Mouse (Mus musculus) intestine, postnatal 0 days (tissue): ENCODE data around the gene Tctex1d1. TPM values are rescaled to one million over a fixed set of nuclear protein-coding genes. Genes with fewer than 3 reads are reported as not detected.

Experiments used
- ATAC-seq: fragments of 200-750 bp; cut with Nextera tagmentation; 2 replicates; pipeline ENCODE4 v1.8.0; 2017; ENCODE audit warnings: mild to moderate bottlenecking, moderate TSS enrichment, moderate library complexity
- H3K27ac ChIP-seq: fragments of 300-500 bp; sonication (generic); 2 replicates; pipeline ENCODE4 v1.5.1; 2014; ENCODE audit warnings: mild to moderate bottlenecking, low read depth, low read length, moderate library complexity
- H3K27me3 ChIP-seq: fragments of 300-500 bp; sonication (generic); replicated peaks from 2 replicates; pipeline ENCODE4 v1.6.1; 2014; ENCODE audit warnings: low read length, mixed read lengths; ENCODE audit not compliant: control insufficient read depth, insufficient read depth
- H3K36me3 ChIP-seq: fragments of 300-500 bp; sonication (generic); 2 replicates; pipeline ENCODE4 v1.6.1; 2014; ENCODE audit warnings: mild to moderate bottlenecking, moderate library complexity; ENCODE audit not compliant: control insufficient read depth, insufficient read depth
- H3K4me1 ChIP-seq: fragments of 300-500 bp; sonication (generic); replicated peaks from 2 replicates; pipeline ENCODE4 v1.6.1; 2014; ENCODE audit warnings: antibody characterized with exemption, low read length, mixed read lengths; ENCODE audit not compliant: control insufficient read depth, insufficient read depth
- H3K4me2 ChIP-seq: fragments of 300-500 bp; sonication (generic); replicated peaks from 2 replicates; pipeline ENCODE4 v1.6.1; 2014; ENCODE audit warnings: low read depth, mild to moderate bottlenecking, moderate library complexity
- H3K4me3 ChIP-seq: fragments of 300-500 bp; sonication (generic); 2 replicates; pipeline ENCODE4 v1.5.1; 2014; ENCODE audit warnings: low read depth, low read length
- H3K9ac ChIP-seq: fragments of 300-500 bp; sonication (generic); 2 replicates; pipeline ENCODE4 v1.6.1; 2014; ENCODE audit warnings: mild to moderate bottlenecking, low read depth, low read length
- H3K9me3 ChIP-seq: fragments of 300-500 bp; sonication (generic); 2 replicates; pipeline ENCODE4 v1.6.1; 2016; ENCODE audit warnings: mixed run types; ENCODE audit not compliant: control insufficient read depth
- CTCF ChIP-seq: sonication (generic); IDR thresholded peaks from 2 replicates; pipeline ENCODE4 v1.5.1; 2016; ENCODE audit warnings: low read depth, mild to moderate bottlenecking, control low read depth, antibody characterized with exemption, moderate library complexity
- WGBS: fragments of 180-500 bp; shearing (Covaris S2); extraction: QIAGEN DNeasy Blood & Tissue Kit; methylation state at CpG from one replicate; pipeline ENCODE4 v1.1.7; 2014; 5-methylcytosine and 5-hydroxymethylcytosine counted together
- polyA plus RNA-seq: library from polyadenylated mRNA; unstranded; fragments of >200 nt; fragmentation: Nextera tagmentation; extraction: Ambion mirVana; gene quantifications from 2 replicates; pipeline ENCODE4 v1.2.1, GENCODE M21; 2015

The Tctex1d1 gene
- polyA plus RNA-seq, 1 experiment from 2014 or later = 0.47 TPM

- H3K9ac ChIP-seq = no peak overlapping the region
- no peaks in the 10 kb centered on the region for H3K4me1 ChIP-seq
- no peaks in the 10 kb centered on the region for H3K9me3 ChIP-seq
- no peak overlapping the region for H3K4me3 ChIP-seq
- no peak overlapping the region for H3K4me2 ChIP-seq
- 61% methylated on average over 17 of the region's 17 CpGs for WGBS
- no peak overlapping the region for H3K27ac ChIP-seq
- no peak for ATAC-seq
- no peaks in the 10 kb centered on the region for H3K36me3 ChIP-seq
- H3K27me3 ChIP-seq = no peaks in the 10 kb centered on the region
- no peak for TF ChIP-seq CTCF
Observed at GRCm38 (mm10) chr4:102955294-102955956, 23.0 kb upstream of the Tctex1d1 start.

GRCm38 (mm10) chr4:102959409-102959808 lies 19.0 kb upstream of the Tctex1d1 start:
- H3K4me2 ChIP-seq = no peak overlapping the region
- no peaks in the 10 kb centered on the region for H3K27me3 ChIP-seq
- 89% methylated on average over 5 of the region's 5 CpGs for WGBS
- no peak overlapping the region for H3K4me3 ChIP-seq
- no peaks in the 10 kb centered on the region for H3K36me3 ChIP-seq
- H3K27ac ChIP-seq = no peak overlapping the region
- no peak for TF ChIP-seq CTCF
- H3K9me3 ChIP-seq = no peaks in the 10 kb centered on the region
- ATAC-seq = no peak
- H3K4me1 ChIP-seq = no peaks in the 10 kb centered on the region
- no peak overlapping the region for H3K9ac ChIP-seq

- no peaks in the 10 kb centered on the region for H3K9me3 ChIP-seq
- no peaks in the 10 kb centered on the region for H3K4me1 ChIP-seq
- 57% methylated on average over 3 of the region's 3 CpGs for WGBS
- ATAC-seq = no peak
- H3K27ac ChIP-seq = no peak overlapping the region
- no peak for TF ChIP-seq CTCF
- no peaks in the 10 kb centered on the region for H3K36me3 ChIP-seq
- H3K4me3 ChIP-seq = no peak overlapping the region
- no peak overlapping the region for H3K4me2 ChIP-seq
- H3K9ac ChIP-seq = no peak overlapping the region
- H3K27me3 ChIP-seq = no peaks in the 10 kb centered on the region
Observed at GRCm38 (mm10) chr4:102964174-102964573, 14.2 kb upstream of the Tctex1d1 start.

GRCm38 (mm10) chr4:102967811-102968210 lies 10.6 kb upstream of the Tctex1d1 start:
- H3K4me3 ChIP-seq = no peak overlapping the region
- no peak for ATAC-seq
- H3K9ac ChIP-seq = no peak overlapping the region
- no peaks in the 10 kb centered on the region for H3K9me3 ChIP-seq
- H3K4me2 ChIP-seq = no peak overlapping the region
- H3K4me1 ChIP-seq = no peaks in the 10 kb centered on the region
- H3K36me3 ChIP-seq = no peaks in the 10 kb centered on the region
- WGBS = 87% methylated on average over 15 of the region's 15 CpGs
- no peak for TF ChIP-seq CTCF
- no peak overlapping the region for H3K27ac ChIP-seq
- no peaks in the 10 kb centered on the region for H3K27me3 ChIP-seq

- no peaks in the 10 kb centered on the region for H3K9me3 ChIP-seq
- ATAC-seq = no peak
- no peak overlapping the region for H3K27ac ChIP-seq
- no peaks in the 10 kb centered on the region for H3K4me1 ChIP-seq
- no peak overlapping the region for H3K4me3 ChIP-seq
- no peaks in the 10 kb centered on the region for H3K27me3 ChIP-seq
- H3K9ac ChIP-seq = no peak overlapping the region
- no peak for TF ChIP-seq CTCF
- WGBS = 89% methylated on average over 5 of the region's 5 CpGs
- no peak overlapping the region for H3K4me2 ChIP-seq
- no peaks in the 10 kb centered on the region for H3K36me3 ChIP-seq
Observed at GRCm38 (mm10) chr4:102969599-102969998, 8.8 kb upstream of the Tctex1d1 start.

GRCm38 (mm10) chr4:102971159-102971558 lies 7.2 kb upstream of the Tctex1d1 start:
- TF ChIP-seq CTCF = no peak

GRCm38 (mm10) chr4:102972071-102972470 lies 6.3 kb upstream of the Tctex1d1 start:
- H3K4me1 ChIP-seq = no peaks in the 10 kb centered on the region
- H3K4me3 ChIP-seq = no peak overlapping the region
- H3K27me3 ChIP-seq = peaks cover 3% of the 10 kb centered on the region; the same call in 1 of the 2 replicates
- 74% methylated on average over 3 of the region's 3 CpGs for WGBS
- ATAC-seq = no peak
- no peak overlapping the region for H3K4me2 ChIP-seq
- H3K9ac ChIP-seq = no peak overlapping the region
- H3K27ac ChIP-seq = no peak overlapping the region
- no peaks in the 10 kb centered on the region for H3K9me3 ChIP-seq
- no peaks in the 10 kb centered on the region for H3K36me3 ChIP-seq
- no peak for TF ChIP-seq CTCF

More at GRCm38 (mm10) chr4:102971159-102971558, 7.2 kb upstream of the Tctex1d1 start:
- no peak overlapping the region for H3K4me2 ChIP-seq
- H3K36me3 ChIP-seq = no peaks in the 10 kb centered on the region
- no peaks in the 10 kb centered on the region for H3K4me1 ChIP-seq
- no peaks in the 10 kb centered on the region for H3K27me3 ChIP-seq
- no peaks in the 10 kb centered on the region for H3K9me3 ChIP-seq
- ATAC-seq = no peak
- no peak overlapping the region for H3K9ac ChIP-seq
- WGBS = 77% methylated on average over 5 of the region's 5 CpGs
- H3K4me3 ChIP-seq = no peak overlapping the region
- no peak overlapping the region for H3K27ac ChIP-seq
